Mouse (Mus musculus): ENCODE measurements around the gene Hcst.

Gene Hcst

GRCm38 (mm10) chr7:30434238-30434637 lies 14.6 kb upstream of the Hcst start:
- in situ Hi-C loops (cut with MboI), result no loop called here

DNA sequence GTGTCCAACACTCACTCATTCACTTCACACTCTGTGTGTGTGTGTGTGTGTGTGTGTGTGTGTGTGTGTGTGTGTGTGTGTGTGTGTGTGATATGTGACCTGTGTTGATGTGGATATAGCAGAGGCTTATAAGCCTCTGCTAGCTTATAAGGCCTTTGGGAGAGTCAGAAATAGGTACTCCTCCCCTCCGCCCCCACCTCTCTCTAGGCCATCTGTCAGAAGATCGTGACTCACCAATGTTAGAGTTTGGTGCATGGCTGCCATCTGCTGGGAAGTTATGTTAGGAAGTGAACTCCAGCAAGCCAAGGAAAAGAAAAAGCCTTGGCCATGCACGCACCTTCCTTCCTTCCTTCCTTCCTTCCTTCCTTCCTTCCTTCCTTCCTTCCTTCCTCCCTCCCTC lies 12.1 kb upstream of the Hcst start:
- in situ Hi-C loops (cut with MboI), result no loop called here

DNA sequence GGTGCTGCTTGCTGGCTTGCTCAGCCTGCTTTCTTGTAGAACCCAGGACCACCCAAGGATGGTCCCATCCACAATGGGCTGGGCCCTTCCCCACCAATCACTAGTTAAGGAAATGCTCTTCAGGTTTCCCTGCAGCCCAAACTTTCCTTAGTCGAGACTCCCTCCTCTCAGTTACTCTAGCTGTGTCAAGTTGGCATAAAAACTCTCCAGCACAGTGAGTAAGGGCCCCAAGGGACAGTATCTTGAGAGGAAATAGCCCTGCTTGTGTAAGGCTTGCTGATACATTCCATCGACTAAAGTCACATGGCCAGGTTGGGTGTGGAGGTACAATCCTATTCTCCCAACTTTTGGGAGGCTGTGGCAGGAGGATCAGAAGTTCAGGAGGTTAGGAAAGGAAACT lies 10.5 kb upstream of the Hcst start:
- in situ Hi-C loops (cut with MboI), result no loop called here

DNA sequence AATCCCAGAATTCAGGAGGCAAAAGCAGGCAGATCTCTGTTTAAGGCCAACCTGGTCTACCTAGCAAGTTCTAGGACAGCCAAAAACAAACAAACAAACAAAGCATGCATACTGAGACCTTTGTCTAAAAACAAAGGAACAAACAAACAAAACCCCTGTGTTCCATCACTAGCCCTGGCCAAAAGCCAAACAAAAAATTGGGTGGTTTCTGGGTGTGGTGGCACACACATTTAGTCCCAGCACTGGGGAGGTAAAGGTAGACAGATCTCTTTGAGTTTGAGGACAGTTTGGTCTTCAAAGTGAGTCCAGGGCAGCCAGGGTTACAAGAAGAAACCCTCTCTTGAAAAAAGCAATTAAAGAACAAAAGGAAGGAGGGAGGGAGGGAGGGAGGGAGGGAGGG lies 9.7 kb upstream of the Hcst start:
- in situ Hi-C loops (cut with MboI), result loop anchor here (5.0 to 10.0 kb wide), 2 partner anchors 37 to 55 kb away; no protein-coding TSS in a partner anchor

DNA sequence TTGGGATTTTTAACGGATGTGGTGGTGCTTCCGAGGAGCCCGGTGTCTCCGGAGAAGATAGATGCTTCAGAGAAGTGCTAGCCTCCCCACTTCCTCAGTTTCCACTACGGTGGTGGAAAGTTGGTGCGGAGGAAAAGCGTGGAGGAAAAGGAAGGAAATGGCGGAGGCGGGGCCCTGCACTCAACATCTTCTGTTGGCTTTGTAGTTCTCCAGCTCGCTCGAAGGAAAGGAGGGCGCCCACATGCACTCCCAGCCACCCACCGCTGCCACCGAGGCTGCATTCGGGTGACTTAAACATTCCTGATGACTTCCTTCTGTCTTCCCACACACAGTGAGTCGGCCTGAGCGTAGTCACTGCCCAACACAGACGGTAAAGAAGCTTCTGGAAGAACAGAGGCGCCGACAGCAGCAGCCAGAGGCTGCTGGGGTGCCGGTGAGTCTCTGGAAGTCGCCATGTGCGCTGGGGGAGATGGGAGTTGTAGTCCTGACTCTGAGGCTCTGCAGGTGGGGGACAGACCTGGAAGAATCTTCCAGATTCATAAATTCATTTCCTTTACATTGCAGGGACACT lies 3.5 kb upstream of the Hcst start:
- in situ Hi-C loops (cut with MboI), result loop anchor here (10.0 kb wide), 1 partner anchor 48 kb away; no protein-coding TSS in a partner anchor

DNA sequence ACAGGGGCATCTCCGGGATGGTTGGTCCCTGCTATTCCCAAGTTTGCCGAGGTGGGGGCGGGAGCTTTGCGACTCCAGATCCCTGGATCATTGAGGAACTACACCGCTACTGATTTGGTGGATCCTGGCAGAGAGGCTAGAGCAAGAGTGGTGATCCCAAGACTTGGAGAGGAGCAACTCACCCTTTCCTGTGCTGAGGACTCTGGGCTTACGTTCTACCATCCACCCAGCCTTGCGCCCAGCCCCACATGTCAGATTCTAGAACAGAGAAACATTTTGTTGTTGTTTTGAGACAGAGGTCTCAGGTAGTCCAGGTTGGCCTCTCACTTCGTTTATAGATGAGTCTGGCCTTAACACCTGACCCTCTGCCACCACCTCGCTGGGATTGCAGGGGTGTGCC lies 2.9 kb upstream of the Hcst start:
- in situ Hi-C loops (cut with MboI), result loop anchor here (10.0 kb wide), 1 partner anchor 48 kb away; no protein-coding TSS in a partner anchor

DNA sequence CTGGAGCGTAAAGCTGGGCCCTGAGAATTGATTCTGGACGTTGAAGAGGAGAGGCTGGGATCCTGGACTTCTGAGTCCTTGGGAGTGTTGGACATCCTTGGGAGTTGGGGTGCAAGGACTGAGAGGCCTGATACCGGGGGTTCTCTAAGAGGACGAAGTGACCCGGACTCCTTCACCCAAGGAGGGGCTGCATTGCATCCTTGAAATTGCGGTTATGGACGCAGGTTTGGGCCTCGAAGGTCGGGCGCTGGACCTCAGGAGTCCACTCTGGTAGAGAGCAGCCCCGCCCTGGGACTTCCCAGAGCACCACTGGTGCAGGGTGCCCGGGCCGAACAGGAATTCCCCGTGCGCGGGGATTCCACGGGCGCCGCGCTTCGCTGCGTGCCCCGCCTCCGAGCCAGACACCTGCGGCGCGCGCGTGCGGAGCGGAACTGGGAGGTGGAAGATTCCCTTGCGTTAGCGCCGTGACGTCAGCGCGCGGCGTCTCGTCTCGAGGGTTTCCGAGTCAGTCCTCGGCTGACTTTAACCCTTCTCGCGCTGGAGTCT lies 2.3 kb upstream of the Hcst start:
- in situ Hi-C loops (cut with MboI), result loop anchor here (10.0 kb wide), 1 partner anchor 47 kb away; no protein-coding TSS in a partner anchor

- in situ Hi-C loops (cut with MboI), result loop anchor here (10.0 kb wide), 1 partner anchor 47 kb away; no protein-coding TSS in a partner anchor
Observed at GRCm38 (mm10) chr7:30421175-30421889, 1.7 kb upstream of the Hcst start, which contains the start of gene Nfkbid. TSS of gene Nfkbid (plus strand) at chr7:30421732.

DNA sequence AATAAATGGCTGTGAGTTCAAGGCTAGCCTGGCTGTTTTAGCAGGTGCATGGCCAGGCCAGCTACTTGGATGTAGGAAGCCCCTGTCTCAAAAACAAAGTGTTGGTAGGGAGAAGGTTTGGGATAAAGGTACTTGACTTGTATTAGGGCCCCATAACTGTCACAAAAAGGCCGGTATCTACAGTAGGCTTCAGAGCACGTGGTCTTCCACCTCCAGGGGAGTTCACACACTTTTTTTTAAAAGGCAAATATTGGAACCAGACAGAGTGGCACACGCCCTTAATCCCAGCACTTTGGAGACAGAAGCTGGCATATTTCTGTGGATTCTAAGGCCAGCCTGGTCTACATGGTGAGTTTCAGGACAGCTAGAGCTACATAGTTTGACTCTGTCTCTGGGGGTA lies 1.0 kb upstream of the Hcst start:
- in situ Hi-C loops (cut with MboI), result loop anchor here (10.0 kb wide), 1 partner anchor 46 kb away; no protein-coding TSS in a partner anchor

- in situ Hi-C loops (cut with MboI), result no loop called here
Observed at GRCm38 (mm10) chr7:30417856-30418255, 1.8 kb downstream of the Hcst start.

- in situ Hi-C loops (cut with MboI), result no loop called here
Observed at GRCm38 (mm10) chr7:30413596-30413995, 6.1 kb downstream of the Hcst start, which contains the start of gene Tyrobp. TSS of gene Tyrobp (plus strand) at chr7:30413760.

- in situ Hi-C loops (cut with MboI), result no loop called here
Observed at GRCm38 (mm10) chr7:30412735-30413147, 6.9 kb downstream of the Hcst start.

DNA sequence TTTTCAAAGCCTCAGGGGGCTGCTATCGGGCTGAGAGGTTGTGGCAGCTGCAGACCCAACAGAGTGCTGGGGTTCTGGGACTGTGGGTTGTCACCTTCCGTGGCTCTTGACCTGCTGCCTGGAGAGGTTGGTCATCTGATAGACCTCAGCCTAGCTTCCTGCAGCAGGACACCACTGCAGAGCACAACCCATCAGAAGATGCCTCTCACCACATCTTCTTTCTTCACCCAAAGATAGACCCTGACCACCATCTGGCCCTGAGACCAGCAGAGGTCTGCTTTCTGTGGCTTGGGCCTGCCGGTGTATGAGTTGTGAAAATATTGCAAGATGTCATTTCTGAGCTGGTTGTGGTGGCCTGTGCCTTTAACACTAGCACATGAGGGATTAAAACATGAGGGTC lies 8.6 kb downstream of the Hcst start:
- in situ Hi-C loops (cut with MboI), result no loop called here

DNA sequence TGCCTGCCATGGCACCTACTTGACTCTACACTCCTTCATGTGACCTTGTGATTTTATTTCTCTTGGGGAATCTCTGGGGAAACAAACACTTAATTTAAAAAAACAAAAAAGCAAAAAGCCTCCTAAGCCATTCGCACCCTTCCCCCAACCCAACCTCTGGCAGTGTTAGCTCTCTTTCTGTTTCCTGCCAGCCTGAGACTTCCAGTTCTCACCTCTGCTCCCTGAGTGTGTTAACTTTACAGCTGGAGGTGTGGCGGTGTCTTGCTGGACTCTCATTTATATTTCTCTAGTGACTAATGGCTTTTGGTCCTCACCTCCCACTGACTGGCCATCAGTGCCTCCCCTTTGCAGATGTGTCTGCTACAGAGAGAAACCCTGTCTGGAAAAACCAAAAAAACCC lies 9.9 kb downstream of the Hcst start:
- in situ Hi-C loops (cut with MboI), result no loop called here

- in situ Hi-C loops (cut with MboI), result no loop called here
Observed at GRCm38 (mm10) chr7:30408639-30409038, 11.0 kb downstream of the Hcst start.

- in situ Hi-C loops (cut with MboI), result no loop called here
Observed at GRCm38 (mm10) chr7:30402343-30402742, 17.3 kb downstream of the Hcst start.

- in situ Hi-C loops (cut with MboI), result no loop called here
Observed at GRCm38 (mm10) chr7:30399671-30400070, 20.0 kb downstream of the Hcst start.

- in situ Hi-C loops (cut with MboI), result loop anchor here (5.0 kb wide), 1 partner anchor 32 kb away; no protein-coding TSS in a partner anchor
Observed at GRCm38 (mm10) chr7:30394871-30395270, 24.8 kb downstream of the Hcst start.

- in situ Hi-C loops (cut with MboI), result loop anchor here (5.0 kb wide), 1 partner anchor 33 kb away; no protein-coding TSS in a partner anchor
Observed at GRCm38 (mm10) chr7:30394379-30394778, 25.3 kb downstream of the Hcst start.

DNA sequence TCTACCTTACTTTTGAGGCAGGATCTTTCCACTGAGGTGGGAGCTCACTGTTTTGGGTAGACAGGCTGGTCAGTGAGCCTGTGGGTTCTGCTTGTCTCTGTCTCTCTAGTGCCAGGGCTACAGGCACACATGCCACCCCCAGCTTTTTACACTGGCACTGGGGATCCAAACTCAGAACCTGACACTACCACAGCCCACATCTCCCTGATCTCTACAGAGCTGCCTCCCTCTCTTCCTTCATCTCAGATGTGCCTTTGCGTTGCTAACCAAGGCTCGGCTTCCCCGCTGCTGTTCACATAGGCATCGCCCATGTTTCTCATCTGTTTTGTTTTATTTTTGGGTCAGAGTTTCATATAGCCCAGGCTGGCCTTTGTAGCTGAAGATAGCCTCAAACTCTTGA lies 26.0 kb downstream of the Hcst start:
- in situ Hi-C loops (cut with MboI), result loop anchor here (5.0 kb wide), 1 partner anchor 34 kb away; no protein-coding TSS in a partner anchor

GRCm38 (mm10) chr7:30392746-30393520 lies 26.7 kb downstream of the Hcst start:
- in situ Hi-C loops (cut with MboI), result loop anchor here (5.0 kb wide), 1 partner anchor 34 kb away; no protein-coding TSS in a partner anchor

- in situ Hi-C loops (cut with MboI), result no loop called here
Observed at GRCm38 (mm10) chr7:30384106-30384505, 35.5 kb downstream of the Hcst start.
